Mouse (Mus musculus) urinary bladder, postnatal 10 days (tissue): ENCODE data around the gene Olfr71.

ENCODE experiments used
- DNase-seq: peaks from one replicate; pipeline ENCODE4 v3.0.0; 2022; ENCODE audit warnings: low spot score

Olfr71 gene

GRCm38 (mm10) chr4:43713652-43714219 lies 3.7 kb upstream of the Olfr71 start:
- no peak for DNase-seq

- peak; percentile 45 for DNase-seq
These were observed 1.8 kb upstream of the Olfr71 start for GRCm38 (mm10) chr4:43711821-43712220.

- no peak for DNase-seq
These were observed 4.1 kb downstream of the Olfr71 start for GRCm38 (mm10) chr4:43705991-43706390.

DNA sequence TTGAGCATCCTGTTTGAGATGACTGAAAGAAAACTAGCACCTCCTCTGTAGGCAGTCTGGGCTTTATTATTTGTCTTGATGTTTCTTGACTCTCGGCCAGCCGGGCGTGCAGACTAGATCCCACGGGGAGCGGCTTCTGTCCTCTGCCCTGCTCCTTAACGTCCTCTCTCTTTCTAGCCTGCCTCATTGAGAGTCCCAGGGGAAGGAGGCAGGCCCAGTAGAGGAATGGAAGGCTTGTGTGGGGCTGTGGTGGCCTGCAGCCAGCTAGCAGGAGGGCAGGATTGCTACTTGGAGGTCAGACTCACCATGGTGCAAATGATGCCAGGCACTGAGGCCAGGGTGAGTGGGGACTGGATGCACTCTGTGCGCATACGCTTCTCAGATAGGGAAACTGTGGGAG lies 6.2 kb downstream of the Olfr71 start:
- no peak for DNase-seq

DNA sequence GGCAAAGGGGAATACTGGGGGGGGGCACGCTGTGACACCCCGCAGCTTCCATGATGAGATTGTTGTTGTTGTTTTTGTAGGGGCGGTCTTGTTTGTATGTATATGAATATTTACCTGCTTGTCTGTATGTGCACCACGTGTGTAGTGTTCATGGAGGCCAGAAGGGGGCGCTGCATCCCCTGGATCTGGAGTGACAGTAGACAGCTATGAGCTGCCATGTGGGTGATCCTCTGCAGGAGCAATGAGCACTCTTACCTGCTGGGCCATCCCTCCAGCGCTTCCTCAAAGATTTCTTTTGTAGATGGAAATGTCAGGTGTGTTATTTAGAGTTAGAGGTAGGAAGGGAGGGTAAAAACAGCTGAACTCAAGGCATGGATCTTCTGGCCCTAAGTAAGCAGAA lies 6.6 kb downstream of the Olfr71 start:
- no peak for DNase-seq

DNA sequence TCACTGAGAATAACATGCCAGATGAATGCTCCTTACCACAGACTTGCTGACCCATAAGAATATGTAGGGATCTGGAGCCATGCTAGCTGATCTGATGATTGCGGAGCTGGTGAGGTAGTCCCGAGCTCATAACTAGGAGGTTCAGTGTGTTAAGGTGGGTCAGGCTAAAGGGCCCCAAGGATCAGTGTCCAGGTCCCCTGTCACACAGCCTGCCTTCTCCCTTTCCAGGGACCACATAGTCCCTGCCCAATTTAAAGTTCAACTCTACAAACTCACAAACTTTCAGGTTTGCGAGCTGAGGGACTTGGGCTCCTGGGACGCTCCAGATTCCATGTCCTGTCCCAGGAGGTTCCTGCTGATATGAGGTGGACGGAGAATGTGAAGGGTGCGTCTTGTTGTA lies 9.3 kb downstream of the Olfr71 start, which contains the start of gene Olfr70:
Gene Olfr70 (minus strand): TSS at position 101 of the 400 bp plus-strand sequence.
- no peak for DNase-seq

DNA sequence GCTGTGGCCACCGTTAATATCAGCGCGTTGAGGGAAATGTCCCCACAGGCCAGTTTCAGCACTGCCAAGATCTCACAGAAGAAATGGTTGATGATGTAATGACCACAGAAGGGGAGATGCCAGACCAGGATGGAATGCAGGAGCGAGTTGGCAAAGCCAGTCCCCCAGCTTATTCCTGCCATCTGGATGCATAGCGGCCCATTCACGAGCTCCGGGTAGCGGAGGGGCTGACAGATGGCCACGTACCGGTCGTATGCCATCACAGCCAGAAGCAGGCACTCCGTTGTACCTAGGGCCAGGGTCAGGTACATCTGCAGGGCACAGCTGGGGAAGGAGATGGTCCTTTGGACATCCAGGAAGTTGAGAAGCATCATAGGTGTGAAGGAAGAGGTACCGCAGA lies 13.5 kb downstream of the Olfr71 start:
- DNase-seq = no peak

- no peak for DNase-seq
These were observed 14.8 kb downstream of the Olfr71 start for GRCm38 (mm10) chr4:43695249-43695671.

- no peak for DNase-seq
These were observed 15.4 kb downstream of the Olfr71 start for GRCm38 (mm10) chr4:43694439-43695248.

- no peak for DNase-seq
These were observed 16.2 kb downstream of the Olfr71 start for GRCm38 (mm10) chr4:43693806-43694241.

GRCm38 (mm10) chr4:43691026-43691425 lies 19.0 kb downstream of the Olfr71 start:
- no peak for DNase-seq

DNA sequence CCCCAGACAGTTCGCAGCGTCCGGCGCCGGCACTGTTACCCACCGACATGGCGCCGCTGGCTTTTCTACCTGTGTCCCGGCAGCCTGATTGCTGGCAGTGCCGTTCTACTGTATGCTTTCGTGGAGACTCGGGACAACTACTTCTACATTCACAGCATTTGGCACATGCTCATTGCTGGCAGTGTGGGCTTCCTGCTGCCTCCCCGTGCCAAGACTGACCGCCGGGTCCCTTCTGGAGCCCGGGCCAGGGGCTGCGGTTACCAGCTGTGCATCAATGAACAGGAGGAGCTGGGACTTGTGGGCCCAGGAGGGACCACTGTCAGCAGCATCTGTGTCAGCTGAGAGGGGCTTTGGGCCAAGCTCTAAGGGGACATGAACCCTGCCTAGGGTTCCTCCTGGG lies 20.0 kb downstream of the Olfr71 start:
- DNase-seq = no peak

DNA sequence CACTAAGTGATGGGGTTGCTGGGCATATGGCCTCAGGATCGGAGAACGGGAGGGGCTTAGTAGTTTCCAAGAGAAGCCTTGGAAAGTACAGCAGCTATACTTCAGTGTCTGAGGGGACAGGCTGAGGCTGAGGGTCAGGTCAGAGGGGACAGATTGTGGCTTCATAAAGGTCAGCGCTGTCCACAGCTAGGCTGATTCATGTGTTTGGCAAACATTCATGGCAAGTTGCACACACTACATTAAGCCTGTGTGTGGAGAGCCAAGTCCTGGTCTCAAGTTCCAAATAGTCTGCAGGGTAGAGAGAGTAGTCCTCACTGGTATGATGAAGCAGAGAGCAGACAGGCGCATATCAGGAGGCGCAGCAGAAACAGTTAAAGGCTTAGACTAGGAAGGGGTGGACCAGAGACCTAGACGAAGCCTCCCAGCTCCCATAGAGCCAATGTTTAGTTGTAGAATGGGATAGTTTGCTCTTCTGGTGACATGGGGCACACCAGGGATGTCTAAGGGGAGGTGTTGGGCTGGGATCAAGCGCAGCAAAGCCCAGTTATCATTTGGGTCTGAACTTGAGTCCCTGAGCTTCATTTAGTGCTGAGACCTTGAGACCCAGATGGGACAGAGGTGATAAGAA lies 30.5 kb downstream of the Olfr71 start:
- DNase-seq = no peak

DNA sequence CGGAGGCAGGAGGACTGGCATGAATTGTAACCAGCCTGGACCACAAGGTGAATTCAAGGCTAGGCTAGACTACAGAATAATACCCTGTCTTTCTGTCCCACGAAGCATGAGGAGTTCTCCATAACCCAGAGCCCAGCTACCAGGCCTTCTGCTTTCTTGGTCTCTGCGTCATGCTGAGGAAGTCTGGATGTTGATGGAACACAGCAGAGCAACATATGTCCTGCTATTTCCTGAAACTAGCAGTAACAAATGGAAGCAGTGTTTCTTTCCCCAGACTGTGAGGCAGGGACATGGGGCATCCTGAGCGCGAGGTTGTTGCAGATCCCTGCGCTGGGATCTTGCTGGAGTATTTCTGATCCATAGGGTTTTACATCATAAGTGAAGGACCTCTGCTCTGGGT lies 31.5 kb downstream of the Olfr71 start:
- no peak for DNase-seq

GRCm38 (mm10) chr4:43675608-43676007 lies 34.4 kb downstream of the Olfr71 start:
- DNase-seq = no peak

DNA sequence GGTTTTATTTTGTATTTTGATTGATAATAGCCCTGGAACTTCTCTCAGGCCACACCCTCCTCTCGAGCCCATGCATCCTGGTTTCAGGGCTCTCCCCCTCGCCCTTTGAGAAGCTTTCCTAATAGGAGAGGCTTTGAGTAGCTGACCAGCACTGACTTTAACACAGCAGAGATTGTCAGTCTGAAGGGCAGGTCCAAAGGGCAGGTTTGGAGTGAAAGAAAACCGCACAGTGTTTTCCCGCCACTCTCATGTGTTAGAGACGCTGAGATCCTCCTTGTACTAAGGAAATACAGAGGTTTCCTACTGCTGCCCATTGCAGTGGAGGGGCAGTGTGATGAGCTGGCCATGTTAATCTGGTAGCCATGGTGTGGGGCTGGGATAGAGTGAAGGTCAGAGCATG lies 35.1 kb downstream of the Olfr71 start:
- DNase-seq = no peak

- no peak for DNase-seq
These were observed 36.4 kb downstream of the Olfr71 start for GRCm38 (mm10) chr4:43673703-43674102.

DNA sequence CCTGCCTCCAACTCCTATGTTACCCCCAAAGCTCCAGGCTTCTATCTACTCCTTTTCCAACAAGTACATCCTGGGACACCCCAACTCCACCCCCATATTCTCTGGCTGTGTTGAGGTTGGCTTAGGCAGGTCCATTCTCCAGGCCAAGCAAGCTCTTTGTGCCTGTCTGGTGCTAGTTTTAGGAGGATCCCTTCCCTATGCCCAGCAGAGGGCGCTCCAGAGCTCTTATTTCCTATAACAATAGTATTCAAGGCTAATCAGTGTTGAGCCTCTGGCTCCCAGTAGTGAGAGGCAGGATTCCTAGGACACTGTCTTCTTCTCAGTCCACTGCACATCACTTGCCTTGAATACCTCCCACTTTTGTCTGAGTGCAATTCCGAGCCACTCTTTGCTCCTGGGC lies 38.0 kb downstream of the Olfr71 start:
- peak; percentile 56 for DNase-seq

DNA sequence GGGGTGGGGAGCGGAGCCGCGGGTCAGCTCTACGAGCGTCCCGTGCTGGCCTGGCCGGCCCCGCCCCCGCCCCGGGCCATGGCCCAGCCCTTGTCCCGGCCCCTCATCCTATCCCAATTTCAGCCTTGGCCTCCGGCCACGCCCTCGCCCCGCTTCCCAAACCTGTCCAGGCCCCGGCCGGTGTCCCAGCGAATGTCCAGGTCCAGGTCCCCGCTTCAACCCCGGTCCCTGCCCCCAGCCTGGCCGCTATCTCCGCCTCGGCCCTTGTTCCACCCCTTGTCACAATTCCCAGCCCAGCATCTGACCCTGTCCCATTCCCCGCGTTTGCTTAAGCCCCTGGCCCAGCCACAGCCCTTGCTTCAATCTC lies 40.6 kb downstream of the Olfr71 start:
- peak; percentile 32 for DNase-seq

DNA sequence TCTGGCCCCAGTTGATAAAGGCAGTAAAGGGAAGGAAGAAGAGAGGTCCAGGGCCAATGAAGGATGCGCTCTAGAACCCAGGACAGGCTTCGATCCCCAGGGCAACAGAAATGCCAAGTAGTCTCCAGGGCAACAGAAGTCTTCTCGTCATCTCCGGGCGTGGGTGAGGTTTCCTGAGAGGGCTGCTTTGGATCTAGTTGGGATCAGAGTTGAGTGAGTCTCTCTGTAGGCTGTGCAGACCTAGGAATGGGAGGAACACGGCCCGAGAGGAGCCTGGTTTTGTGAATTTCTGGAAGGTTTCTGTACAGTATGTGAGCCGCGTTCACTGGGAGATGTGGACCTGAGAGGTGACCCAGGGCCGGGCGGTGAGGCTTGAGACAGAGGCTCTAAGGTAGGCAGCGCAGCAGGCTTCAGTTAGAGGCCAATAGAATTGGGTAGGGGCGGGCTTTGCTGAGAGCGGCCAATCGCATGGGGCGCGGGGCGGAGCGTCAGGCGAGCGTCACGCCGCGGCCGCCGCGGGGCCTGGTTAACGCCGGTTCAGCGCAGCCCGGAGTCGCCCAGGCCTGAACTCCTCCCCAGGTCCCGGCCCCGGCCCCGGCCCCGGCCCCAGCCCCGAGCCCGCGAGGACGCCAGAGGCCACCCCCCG lies 41.1 kb downstream of the Olfr71 start, which contains the start of the genes Tmem8b and Fam221b:
Gene Tmem8b (plus strand): TSS at position 190 of the 646 bp plus-strand sequence.
Gene Fam221b (minus strand): TSS at position 364 of the 646 bp plus-strand sequence.
- DNase-seq = peak; percentile 51

DNA sequence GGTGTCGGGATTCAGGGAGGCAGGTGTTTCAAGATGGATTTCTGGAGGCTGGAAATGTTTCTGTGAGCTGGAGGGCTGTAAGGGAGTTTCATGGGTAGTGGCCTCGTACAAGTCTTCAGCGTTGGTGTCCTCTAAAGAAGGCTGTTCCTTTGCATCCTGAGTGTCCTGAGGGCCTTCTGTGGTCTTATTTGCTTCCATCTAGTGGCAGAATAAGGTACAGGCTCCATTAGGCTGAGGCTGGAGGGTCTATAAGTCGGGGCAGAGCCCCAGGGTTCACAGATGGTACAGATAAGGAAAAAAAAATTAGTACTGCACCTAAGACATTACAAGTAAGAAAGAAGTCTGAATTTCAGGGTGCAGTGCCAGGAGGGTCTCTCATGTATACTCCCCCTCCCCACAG lies 43.6 kb downstream of the Olfr71 start:
- no peak for DNase-seq

DNA sequence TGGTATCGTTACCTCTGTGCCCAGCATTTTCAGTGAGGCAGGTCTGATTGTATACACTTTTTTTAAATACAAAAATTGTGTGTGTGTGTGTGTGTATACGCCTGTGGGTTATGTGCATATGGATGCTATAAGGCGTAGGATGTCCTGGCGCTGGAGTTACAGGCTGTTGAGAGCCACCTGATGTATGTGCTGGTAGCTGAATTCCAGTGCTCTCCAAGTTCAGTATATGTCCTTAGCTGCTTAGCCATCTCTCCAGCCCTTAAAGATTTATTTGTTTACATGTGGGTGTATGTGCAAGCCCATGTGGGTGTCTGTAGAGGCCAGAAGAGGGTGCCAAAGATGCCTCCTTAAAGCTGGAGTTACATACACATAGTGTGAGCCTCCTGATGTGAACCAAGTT lies 52.9 kb downstream of the Olfr71 start:
- no peak for DNase-seq
